Mouse (Mus musculus): ENCODE data around the gene Supt3. TPM values are rescaled to one million over a fixed set of nuclear protein-coding genes. Genes with fewer than 3 reads are reported as not detected.

The Supt3 gene
- polyA plus RNA-seq, 1 experiment from 2014 or later: 24.9 TPM

DNA sequence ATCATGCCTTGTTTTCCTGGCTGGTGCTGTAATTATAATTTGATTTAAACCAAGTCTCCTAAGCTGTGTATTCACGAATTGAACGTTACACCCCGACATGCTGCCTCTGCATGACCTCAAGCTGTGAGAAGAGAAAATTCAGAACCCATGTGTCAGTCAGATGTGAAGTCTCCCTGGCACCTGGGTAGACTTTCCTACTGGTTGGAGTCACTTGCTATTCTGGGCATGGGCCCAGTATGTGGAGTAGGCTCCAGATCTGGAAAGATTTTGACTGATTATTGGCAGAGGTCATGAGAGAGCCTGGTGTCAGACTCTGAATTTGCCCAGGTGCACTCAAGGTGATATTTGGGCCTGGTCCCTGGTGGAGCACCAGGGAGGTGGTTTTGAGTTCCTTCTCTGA is 275.0 kb downstream of the Supt3 start:
- H3K27ac ChIP-seq: no peak overlapping the region
- H3K36me3 ChIP-seq: no peaks in the 10 kb centered on the region
- H3K27me3 ChIP-seq (ENCODE audit: low read depth, poor library complexity, severe bottlenecking): no peaks in the 10 kb centered on the region
- WGBS: 87% methylated on average over 3 of the region's 3 CpGs
- H3K4me3 ChIP-seq: no peak overlapping the region
- H3K9me3 ChIP-seq (replicated peaks): no peaks in the 10 kb centered on the region
- peaks cover 18% of the 10 kb centered on the region for H3K4me1 ChIP-seq
- no peak for DNase-seq (ENCODE audit: low spot score)

DNA sequence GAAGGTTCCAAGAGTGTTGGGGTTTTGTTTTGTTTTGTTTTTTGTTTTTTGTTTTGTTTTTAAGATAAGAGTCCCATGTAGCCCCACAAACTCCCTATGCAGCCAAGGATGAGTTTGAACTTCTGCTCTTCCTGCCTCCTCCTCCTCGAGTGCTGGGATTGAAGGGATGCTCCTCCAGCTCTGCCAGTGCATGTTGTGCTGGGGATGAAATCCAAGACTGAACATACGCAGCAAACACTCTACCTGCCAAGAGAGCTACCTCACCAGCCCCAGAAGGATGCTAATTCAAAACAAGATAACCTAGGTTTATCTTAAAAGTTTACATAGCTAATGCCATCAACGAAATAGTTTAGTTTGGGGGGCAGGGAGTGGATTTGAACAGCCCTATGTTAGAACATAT is 276.4 kb downstream of the Supt3 start:
- DNase-seq (ENCODE audit: low spot score): no peak
- Histone ChIP-seq H3K27me3 (ENCODE audit: low read depth, poor library complexity, severe bottlenecking) (no peaks in the 10 kb centered on the region), H3K4me3 (no peak overlapping the region), H3K4me1 (peaks cover 14% of the 10 kb centered on the region), H3K36me3 (no peaks in the 10 kb centered on the region), H3K9me3 (replicated peaks) (no peaks in the 10 kb centered on the region), H3K27ac (no peak overlapping the region)
- WGBS: 88% methylated on average over 3 of the region's 3 CpGs

DNA sequence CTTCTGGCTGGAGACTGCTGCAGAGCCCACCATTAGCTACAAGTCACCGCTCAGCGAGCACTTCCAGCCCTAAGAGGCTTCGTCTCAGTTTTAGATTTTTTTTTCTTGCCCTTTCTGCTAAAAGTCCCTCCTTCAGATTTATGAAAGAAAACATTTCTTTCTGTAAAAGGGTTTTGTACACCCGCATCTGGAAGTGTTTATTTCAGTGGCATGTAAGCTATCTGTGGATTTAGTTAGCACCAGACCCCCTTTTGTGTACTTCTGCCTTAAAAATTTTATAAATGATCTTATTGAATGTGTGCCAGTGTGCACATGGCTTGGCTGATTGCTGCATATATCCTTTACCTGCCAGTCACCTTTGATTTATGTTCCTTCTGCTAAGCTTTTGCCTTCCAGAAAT is 277.6 kb downstream of the Supt3 start:
- no peak for DNase-seq (ENCODE audit: low spot score)
- WGBS: 78% methylated on average over 4 of the region's 4 CpGs
- Histone ChIP-seq H3K9me3 (replicated peaks) (no peaks in the 10 kb centered on the region), H3K27me3 (ENCODE audit: low read depth, poor library complexity, severe bottlenecking) (no peaks in the 10 kb centered on the region), H3K36me3 (no peaks in the 10 kb centered on the region), H3K4me3 (no peak overlapping the region), H3K27ac (peak overlapping the region; percentile 34; the same call in 1 of the 2 replicates), H3K4me1 (peaks cover 18% of the 10 kb centered on the region)

DNA sequence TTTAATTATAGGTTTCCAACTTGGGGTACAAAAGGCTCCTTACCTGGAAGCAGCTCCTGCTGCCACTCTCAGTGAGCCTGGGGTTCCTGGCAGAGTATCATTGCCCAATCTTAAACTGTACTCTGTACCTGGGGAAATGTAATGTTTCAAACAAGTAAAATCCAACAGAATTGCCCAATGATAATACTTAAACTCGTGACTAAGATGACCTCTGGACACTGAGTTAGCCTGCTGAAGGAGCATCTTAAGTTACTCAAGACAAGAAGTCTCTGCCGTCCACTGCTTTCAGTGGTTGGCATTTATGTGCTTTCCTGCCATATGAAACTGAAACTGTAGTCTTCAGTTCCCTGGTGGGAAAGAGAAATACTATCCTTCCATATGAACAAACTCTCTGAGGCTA is 279.9 kb downstream of the Supt3 start:
- no peak for DNase-seq (ENCODE audit: low spot score)
- Histone ChIP-seq H3K4me1 (peaks cover 16% of the 10 kb centered on the region), H3K9me3 (replicated peaks) (no peaks in the 10 kb centered on the region), H3K27ac (no peak overlapping the region), H3K36me3 (no peaks in the 10 kb centered on the region), H3K4me3 (no peak overlapping the region), H3K27me3 (ENCODE audit: low read depth, poor library complexity, severe bottlenecking) (no peaks in the 10 kb centered on the region)
- 84% methylated on average over 2 of the region's 2 CpGs for WGBS

DNA sequence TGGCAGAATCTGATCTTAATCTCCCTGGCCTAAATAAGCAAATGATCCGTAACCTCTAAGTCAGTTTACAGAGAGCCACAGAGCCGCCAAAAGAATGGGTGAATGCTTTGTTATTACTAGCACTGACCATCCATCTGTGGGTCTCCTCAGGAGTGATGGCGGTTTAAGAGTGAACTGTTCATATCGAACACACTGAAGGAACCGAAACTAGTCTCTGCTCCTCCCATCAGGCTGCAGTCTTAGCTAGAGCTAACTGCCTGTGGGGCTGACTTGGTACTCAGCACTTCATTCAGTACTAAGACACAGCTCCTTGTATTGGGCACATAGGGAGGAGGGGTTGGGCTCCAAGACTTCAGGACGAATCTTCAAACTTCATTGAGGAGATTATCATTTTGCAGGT is 280.8 kb downstream of the Supt3 start:
- Histone ChIP-seq H3K4me1 (peaks cover 16% of the 10 kb centered on the region), H3K36me3 (no peaks in the 10 kb centered on the region), H3K27me3 (ENCODE audit: low read depth, poor library complexity, severe bottlenecking) (no peaks in the 10 kb centered on the region), H3K27ac (no peak overlapping the region), H3K9me3 (replicated peaks) (no peaks in the 10 kb centered on the region), H3K4me3 (no peak overlapping the region)
- 90% methylated on average over 6 of the region's 6 CpGs for WGBS
- no peak for DNase-seq (ENCODE audit: low spot score)

DNA sequence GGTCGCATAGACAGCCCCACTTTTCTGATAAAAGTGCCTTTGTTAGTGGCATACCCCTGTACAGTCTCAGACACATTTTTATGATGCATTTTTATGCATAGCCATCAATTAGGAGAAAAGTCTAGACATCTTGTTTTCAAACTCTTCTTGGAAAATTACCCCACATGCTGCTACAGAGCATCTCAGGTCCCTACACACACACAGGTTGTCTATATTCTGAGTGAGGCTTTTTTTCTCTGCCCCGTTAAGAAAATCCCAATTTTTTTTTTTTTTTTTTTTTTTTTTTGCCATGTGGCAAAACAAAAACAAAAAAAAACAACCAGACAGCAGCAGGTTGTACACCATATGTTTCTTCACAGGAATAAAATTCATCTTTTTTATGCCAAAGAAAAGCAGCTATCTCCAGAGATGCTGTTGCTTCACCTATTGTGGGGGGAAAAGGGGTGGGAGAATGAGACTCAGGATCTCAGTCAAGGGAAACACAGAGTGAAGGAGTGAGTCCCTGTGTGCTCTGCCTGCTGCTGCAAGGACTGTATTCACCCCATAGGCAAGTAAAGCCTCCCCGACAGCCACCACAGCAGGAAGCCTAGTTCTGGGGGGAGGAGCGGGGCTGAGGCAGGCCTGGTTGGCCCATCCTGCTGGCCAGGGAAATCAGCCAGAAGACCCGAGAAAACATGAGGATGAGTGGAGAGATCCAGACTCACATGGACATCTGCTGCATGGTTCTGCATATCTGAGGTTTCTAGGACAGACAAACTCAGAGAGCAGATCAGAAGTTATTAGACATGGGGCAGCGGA is 281.8 kb downstream of the Supt3 start:
- 59% methylated on average over 6 of the region's 6 CpGs for WGBS
- Histone ChIP-seq H3K4me3 (no peak overlapping the region), H3K27me3 (ENCODE audit: low read depth, poor library complexity, severe bottlenecking) (no peaks in the 10 kb centered on the region), H3K4me1 (peaks cover 14% of the 10 kb centered on the region), H3K27ac (no peak overlapping the region; the same call in 1 of the 2 replicates), H3K9me3 (replicated peaks) (no peaks in the 10 kb centered on the region), H3K36me3 (no peaks in the 10 kb centered on the region)
- DNase-seq (ENCODE audit: low spot score): no peak

DNA sequence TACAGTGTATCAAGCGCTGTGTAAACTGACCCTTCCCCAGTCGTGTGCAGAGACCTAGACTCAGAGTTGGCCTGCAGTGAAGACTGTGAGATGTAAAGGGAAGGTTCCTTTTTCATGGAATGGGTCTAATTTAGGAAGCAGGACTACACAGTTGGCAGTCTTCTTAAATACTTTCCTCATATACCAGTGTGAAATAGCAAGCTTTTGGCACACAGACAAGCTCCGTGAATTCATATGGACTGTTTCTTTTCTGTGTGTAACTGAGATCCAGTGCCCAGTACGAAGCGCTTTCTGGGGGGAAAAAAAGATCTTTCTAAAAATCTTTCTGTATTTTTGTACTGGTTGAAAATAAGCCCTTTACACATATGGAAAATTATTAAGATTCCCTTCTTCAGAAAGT is 286.8 kb downstream of the Supt3 start:
- DNase-seq (ENCODE audit: low spot score): no peak
- H3K36me3 ChIP-seq: no peaks in the 10 kb centered on the region
- H3K4me3 ChIP-seq: no peak overlapping the region
- WGBS: 92% methylated on average over 5 of the region's 5 CpGs
- no peaks in the 10 kb centered on the region for H3K9me3 ChIP-seq (replicated peaks)
- no peaks in the 10 kb centered on the region for H3K27me3 ChIP-seq (ENCODE audit: low read depth, poor library complexity, severe bottlenecking)
- H3K27ac ChIP-seq: no peak overlapping the region
- H3K4me1 ChIP-seq: peaks cover 10% of the 10 kb centered on the region

DNA sequence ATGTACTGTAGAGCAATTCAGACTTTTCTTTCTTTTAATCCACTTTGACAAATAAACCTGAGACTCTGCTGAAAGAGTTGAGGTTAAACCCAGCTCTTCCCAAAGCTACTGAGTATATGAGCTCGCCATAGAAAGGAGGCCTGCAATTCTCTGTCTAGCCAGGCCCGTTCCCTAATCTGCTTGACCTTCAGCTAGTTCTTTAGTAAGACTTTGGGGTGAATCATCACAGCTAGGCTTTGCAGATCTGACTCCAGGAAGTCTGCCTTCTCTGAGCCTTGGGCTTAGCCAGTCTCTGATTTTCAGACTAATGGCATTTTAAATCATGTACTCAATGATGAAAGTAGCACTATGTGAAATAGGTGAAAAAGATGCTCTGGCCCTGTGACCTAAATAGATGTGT is 288.5 kb downstream of the Supt3 start:
- Histone ChIP-seq H3K36me3 (no peaks in the 10 kb centered on the region), H3K4me1 (peaks cover 6% of the 10 kb centered on the region), H3K9me3 (replicated peaks) (no peaks in the 10 kb centered on the region), H3K4me3 (no peak overlapping the region), H3K27ac (no peak overlapping the region), H3K27me3 (ENCODE audit: low read depth, poor library complexity, severe bottlenecking) (no peaks in the 10 kb centered on the region)
- WGBS: 87% methylated on average over 2 of the region's 2 CpGs
- no peak for DNase-seq (ENCODE audit: low spot score)

DNA sequence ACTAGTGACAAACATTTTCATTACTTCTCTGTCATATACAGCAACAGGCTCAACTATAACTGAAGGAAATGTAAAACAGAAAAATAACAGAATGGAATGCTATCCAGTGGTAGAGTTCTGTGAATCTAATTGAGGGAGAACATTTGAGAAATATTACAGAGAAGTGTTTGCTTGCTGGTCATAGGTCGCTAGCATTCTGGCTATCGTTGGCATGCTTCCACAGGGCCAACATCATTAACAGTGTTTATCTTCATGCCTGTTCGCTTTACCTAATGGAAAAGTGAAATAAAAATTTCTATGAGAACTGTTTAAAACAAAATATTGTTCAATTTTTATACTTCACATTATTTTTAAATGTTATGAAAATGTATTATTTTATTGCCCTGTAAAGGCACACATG is 290.5 kb downstream of the Supt3 start:
- H3K9me3 ChIP-seq (replicated peaks): no peaks in the 10 kb centered on the region
- H3K27me3 ChIP-seq (ENCODE audit: low read depth, poor library complexity, severe bottlenecking): peaks cover 12% of the 10 kb centered on the region; the same call in 1 of the 2 replicates
- no peak for DNase-seq (ENCODE audit: low spot score)
- no peak overlapping the region for H3K27ac ChIP-seq
- H3K4me3 ChIP-seq: no peak overlapping the region
- WGBS: 90% methylated on average over 3 of the region's 3 CpGs
- H3K4me1 ChIP-seq: peaks cover 13% of the 10 kb centered on the region
- no peaks in the 10 kb centered on the region for H3K36me3 ChIP-seq

DNA sequence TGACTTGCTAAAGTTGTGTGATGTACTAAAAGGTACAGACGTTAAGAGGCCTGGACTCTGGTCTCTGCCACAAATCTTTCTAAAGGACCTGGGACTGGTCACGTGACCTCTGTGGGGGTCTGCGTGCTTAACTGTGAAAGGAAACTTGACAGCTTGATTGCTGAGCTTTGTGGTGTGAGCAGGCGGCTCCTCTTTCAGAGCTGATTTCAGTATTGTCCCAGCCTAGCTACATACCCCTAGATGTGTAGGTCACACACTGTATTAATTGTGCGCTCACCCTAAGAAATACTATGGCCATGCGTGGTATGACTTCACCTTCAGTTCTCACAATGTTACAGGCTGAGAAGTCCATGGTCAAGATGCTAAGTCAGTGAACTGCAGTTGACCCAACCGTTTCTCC is 291.4 kb downstream of the Supt3 start:
- DNase-seq (ENCODE audit: low spot score): no peak
- H3K4me3 ChIP-seq: no peak overlapping the region
- peaks cover 12% of the 10 kb centered on the region; the same call in 1 of the 2 replicates for H3K27me3 ChIP-seq (ENCODE audit: low read depth, poor library complexity, severe bottlenecking)
- WGBS: 51% methylated on average over 7 of the region's 7 CpGs
- H3K27ac ChIP-seq: no peak overlapping the region
- no peaks in the 10 kb centered on the region for H3K9me3 ChIP-seq (replicated peaks)
- peaks cover 22% of the 10 kb centered on the region for H3K4me1 ChIP-seq
- no peaks in the 10 kb centered on the region for H3K36me3 ChIP-seq

DNA sequence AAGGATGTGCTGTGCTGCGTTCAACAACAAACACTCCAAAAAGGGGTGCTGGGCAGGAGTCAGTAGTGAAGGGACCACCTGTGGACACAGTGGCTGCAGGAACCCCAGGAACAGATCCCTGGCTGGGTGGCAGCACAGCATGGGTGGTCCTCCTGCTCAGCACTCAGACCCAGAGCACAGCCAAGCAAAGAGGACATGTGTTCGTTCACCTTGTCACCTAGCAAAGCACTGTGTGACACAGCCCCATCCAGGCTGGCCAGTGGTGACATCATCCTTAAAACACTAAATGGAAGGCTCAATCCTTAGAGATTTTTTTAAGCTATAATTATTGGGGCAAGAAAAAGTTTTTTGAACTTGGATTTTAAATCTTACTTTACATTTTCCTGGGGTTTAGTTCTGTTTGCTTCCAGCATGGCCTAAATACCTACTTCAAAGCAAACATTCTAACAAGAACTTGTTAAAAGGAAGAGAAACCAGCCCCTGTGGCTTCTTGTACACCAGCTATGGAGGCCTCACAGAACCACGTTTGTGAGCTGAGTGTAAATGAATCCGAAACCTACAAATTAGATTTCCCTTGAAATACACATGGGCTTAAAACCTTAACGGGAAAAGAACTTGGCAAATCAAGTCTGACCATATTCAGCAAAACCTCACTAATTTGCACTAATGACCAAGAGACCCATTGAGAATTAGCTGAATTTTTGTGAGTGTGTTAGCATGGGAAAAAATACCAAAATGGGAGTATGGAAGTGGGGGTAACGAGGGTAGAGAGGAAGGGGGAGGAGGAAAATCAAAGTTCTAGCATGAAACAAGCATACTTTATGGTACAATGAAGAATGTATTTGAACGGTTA is 295.8 kb downstream of the Supt3 start:
- WGBS: 60% methylated on average over 7 of the region's 7 CpGs
- H3K9me3 ChIP-seq (replicated peaks): no peaks in the 10 kb centered on the region
- H3K27ac ChIP-seq: peak overlapping the region; percentile 46; the same call in 1 of the 2 replicates
- no peaks in the 10 kb centered on the region for H3K36me3 ChIP-seq
- DNase-seq (ENCODE audit: low spot score): no peak
- peaks cover 23% of the 10 kb centered on the region for H3K4me1 ChIP-seq
- H3K27me3 ChIP-seq (ENCODE audit: low read depth, poor library complexity, severe bottlenecking): peaks cover 22% of the 10 kb centered on the region; the same call in 1 of the 2 replicates
- no peak overlapping the region for H3K4me3 ChIP-seq

DNA sequence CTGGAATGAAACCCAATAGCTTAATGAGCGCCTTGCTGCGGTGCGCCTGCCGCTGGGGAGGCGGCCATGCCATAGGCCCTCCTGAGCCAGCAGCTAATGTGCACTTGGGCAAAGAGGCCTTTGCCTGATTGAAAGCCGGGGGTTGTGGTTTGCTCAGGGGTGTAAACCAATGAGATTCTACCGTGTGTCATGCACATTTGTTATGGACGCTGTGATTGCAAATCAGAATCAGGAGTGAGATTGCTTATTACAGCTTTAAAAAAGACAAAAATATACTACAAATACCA is 296.3 kb downstream of the Supt3 start:
- Histone ChIP-seq H3K4me3 (no peak overlapping the region), H3K4me1 (peaks cover 24% of the 10 kb centered on the region), H3K36me3 (no peaks in the 10 kb centered on the region), H3K27me3 (ENCODE audit: low read depth, poor library complexity, severe bottlenecking) (peaks cover 26% of the 10 kb centered on the region; the same call in 1 of the 2 replicates), H3K27ac (no peak overlapping the region), H3K9me3 (replicated peaks) (no peaks in the 10 kb centered on the region)
- WGBS: 95% methylated on average over 8 of the region's 8 CpGs
- no peak for DNase-seq (ENCODE audit: low spot score)

DNA sequence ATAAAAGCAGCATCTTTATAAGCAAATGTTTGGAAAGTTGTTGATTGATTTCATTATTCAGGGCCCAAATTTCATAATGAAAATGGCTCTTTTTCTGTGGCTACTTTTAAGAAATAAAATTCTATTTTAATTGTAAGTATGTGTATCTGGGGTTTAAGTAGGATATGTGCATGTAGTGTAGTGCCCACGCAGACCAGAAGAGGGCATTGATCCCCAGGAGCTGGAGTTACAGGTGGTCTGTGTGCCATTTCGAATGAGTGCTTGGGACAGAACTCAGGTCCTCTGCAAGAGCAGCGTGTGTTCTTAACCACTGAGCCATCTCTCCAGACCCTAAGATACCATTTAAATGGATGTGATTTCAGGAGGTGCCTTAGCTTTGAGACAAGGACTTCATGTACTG is 296.8 kb downstream of the Supt3 start:
- Histone ChIP-seq H3K4me3 (no peak overlapping the region), H3K36me3 (no peaks in the 10 kb centered on the region), H3K4me1 (peaks cover 21% of the 10 kb centered on the region), H3K27me3 (ENCODE audit: low read depth, poor library complexity, severe bottlenecking) (peaks cover 31% of the 10 kb centered on the region; the same call in 1 of the 2 replicates), H3K9me3 (replicated peaks) (no peaks in the 10 kb centered on the region), H3K27ac (no peak overlapping the region)
- DNase-seq (ENCODE audit: low spot score): no peak
- WGBS: 83% methylated on average over 3 of the region's 3 CpGs
